Mouse (Mus musculus): Measurements from ENCODE around the gene Sfi1.
"Not testable (repeated sequence)": the region's sequence is repeated elsewhere in the genome, so short reads cannot be mapped to it uniquely, and the experiment has no call there.

The Sfi1 gene

GRCm38 (mm10) chr11:3178968-3179725, 14.1 kb downstream of the Sfi1 start:
- in situ Hi-C loops (cut with MboI, MseI): not testable (repeated sequence)

GRCm38 (mm10) chr11:3173425-3174318, 19.6 kb downstream of the Sfi1 start:
- in situ Hi-C loops (cut with MboI, MseI): loop anchor here (5.0 kb wide), 1 partner anchor 49 kb away; no protein-coding TSS in a partner anchor

DNA sequence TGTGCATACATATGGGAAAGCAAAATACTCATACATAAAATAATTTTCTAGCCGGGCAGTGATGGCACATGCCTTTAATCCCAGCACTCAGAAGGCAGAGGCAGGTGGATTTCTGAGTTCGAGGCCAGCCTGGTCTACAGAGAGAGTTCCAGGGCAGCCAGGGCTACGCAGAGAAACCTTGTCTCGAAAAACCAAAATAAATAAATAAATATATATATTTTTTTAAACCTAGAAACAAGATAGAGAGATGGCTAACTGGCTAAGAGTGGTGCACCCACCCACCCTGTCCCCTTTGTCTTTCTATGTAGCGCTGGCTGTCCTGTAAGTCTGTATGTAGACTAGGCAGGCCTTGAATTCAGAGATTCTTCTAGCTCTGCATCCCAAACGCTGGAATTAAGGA, 20.7 kb downstream of the Sfi1 start:
- in situ Hi-C loops (cut with MboI, MseI): loop anchor here (5.0 kb wide), 1 partner anchor 50 kb away; no protein-coding TSS in a partner anchor

DNA sequence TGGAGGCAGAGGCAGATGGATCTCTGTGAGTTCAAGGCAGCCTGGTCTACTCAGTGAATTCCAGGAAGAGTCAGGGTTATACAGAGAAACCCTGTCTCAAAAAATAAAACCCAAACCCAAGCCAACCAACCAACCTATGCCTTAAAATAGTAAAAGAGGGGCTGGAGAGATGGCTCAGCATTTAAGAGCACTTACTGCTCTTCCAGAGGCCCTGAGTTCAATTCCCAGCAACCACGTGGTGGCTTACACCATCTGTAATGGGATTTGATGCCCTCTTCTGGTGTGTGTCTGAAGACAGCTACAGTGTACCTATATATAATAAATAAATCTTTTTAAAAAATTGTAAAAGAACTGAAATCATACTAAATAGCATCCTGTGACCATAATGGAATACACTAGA, 21.3 kb downstream of the Sfi1 start:
- in situ Hi-C loops (cut with MboI, MseI): loop anchor here (5.0 kb wide), 1 partner anchor 50 kb away; no protein-coding TSS in a partner anchor

GRCm38 (mm10) chr11:3169042-3169441, 24.2 kb downstream of the Sfi1 start:
- in situ Hi-C loops (cut with MboI, MseI): not testable (repeated sequence)

GRCm38 (mm10) chr11:3167571-3168001, 25.7 kb downstream of the Sfi1 start:
- in situ Hi-C loops (cut with MboI, MseI): not testable (repeated sequence)

GRCm38 (mm10) chr11:3167129-3167528, 26.1 kb downstream of the Sfi1 start:
- in situ Hi-C loops (cut with MboI, MseI): not testable (repeated sequence)

- in situ Hi-C loops (cut with MboI, MseI): not testable (repeated sequence)
Measured at GRCm38 (mm10) chr11:3166321-3166720, 26.9 kb downstream of the Sfi1 start.

GRCm38 (mm10) chr11:3165210-3165782, 28.0 kb downstream of the Sfi1 start:
- in situ Hi-C loops (cut with MboI, MseI): not testable (repeated sequence)

DNA sequence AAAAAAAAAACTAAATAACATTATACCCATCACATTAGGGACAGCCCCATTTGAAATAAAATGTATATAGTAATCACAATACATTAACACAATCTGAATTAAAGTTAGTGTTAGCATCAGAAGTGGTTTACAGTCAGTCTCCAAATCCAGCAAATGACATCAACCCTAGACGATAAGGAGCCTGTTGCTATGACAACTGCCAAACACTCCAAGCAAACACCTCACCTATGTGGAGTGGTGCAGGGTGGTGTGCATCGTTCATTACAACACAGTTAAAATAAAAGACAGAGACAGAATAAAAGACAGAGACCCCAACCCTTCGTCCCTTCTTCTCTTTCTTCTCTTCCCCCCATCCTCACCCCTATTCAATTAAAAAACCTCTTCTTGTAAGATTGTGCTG, 29.6 kb downstream of the Sfi1 start:
- in situ Hi-C loops (cut with MboI, MseI): not testable (repeated sequence)

DNA sequence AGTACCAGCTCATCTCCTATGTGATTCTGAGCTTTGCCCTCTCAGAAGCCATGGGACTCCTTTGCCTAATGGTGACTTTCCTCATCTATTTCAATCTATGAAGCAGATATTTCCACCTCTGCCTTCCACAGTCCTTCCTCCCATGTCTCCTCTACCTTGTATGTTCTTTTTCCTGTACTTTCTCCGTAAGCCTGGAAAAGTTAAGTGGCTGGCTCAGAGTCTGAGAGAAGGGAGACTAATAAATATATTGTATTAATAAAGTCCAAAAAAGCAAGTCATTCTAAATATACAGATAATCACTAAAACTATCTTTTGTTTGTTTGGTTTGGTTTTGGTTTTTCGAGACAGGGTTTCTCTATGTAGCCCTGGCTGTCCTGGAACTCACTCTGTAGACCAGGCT, 30.1 kb downstream of the Sfi1 start:
- in situ Hi-C loops (cut with MboI, MseI): not testable (repeated sequence)

DNA sequence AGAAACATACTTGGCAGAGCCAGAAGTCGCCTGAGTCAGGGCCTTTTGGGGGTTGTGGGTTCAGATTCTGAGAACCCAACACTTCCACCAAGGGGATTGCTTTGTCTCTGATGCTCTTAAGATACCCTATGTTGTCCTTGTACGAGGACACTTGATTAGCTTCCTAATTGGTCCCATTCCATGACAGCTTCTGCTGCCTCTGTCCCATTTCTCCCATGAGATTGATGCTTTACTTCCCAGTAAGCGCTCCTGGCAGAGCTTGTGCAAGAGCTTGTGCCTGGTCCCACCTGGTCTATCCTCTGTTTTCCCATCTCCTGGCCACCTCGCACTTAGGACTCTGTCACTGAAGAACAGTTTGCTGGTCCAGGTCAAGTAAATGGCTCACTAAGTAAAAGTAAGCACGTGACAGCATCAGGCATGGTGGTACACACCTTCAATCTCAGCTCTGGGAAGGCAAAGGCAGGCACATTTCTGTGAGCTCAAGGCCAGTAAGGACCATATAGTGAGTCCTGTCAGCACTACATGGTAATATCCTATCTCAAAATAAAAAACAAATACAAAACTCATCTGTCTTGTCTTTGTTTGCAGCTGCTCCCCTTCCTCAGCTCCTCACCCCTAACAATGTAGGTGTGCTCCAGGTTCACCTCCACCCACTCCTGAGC, 30.9 kb downstream of the Sfi1 start:
- in situ Hi-C loops (cut with MboI, MseI): not testable (repeated sequence)

DNA sequence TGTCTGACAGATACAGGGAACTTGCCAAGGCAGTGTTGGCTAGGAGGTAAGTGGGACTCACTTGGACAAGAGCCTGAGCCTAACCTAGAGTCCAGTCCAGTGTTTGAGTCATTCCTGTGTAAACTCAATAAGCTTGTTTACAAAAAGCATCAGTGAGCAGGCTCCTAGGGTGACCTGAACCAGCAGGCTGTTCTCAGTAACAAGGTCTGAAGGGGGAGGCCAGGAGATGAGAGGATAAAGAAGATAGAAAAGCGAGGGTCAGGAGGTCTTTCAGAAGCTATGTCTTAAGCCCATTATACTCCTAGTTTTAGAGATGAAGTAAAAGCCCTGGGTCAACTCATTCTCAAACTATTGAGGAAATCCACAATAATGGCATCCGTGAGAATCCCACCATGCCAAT, 31.9 kb downstream of the Sfi1 start:
- in situ Hi-C loops (cut with MboI, MseI): not testable (repeated sequence)

GRCm38 (mm10) chr11:3158800-3159199, 34.5 kb downstream of the Sfi1 start:
- in situ Hi-C loops (cut with MboI, MseI): not testable (repeated sequence)

DNA sequence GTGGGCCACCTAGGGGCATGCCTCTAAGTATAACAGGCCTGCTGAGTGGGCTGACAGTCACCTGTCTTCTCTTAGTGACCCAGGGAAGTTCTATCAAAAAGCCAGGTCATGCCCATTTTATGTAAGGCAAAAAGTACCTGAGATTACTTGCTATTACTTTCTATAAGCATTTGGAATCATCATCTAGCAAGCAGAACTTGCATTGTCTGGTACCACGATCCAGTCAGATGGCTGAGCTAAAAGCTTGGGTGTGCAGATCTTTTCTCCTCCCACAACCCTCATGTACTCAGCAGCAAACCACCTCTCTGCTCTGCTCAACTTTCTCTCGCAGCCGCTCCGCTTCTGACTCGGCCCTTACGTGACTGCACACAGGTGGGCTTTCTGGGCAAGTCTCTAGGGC, 35.3 kb downstream of the Sfi1 start:
- in situ Hi-C loops (cut with MboI, MseI): not testable (repeated sequence)

DNA sequence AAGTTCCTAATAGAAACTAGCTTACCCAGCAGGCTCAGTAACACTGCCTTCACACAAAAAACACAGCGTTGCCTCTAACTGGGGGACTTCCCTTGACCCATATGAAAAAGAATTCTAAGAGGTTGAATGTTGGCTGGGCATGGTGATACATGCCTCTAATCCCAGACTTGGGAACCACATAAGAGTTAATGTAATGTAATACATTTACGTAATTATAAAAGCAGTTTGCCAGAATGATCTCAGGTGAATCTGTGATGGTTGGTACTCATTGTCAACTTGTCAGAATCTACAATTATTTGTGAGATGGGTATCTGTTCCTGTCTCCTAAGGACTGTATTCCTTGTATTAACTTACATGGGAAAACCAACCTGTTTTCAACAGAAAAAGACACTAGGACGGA, 36.3 kb downstream of the Sfi1 start:
- in situ Hi-C loops (cut with MboI, MseI): not testable (repeated sequence)

GRCm38 (mm10) chr11:3153666-3154397, 39.4 kb downstream of the Sfi1 start:
- in situ Hi-C loops (cut with MboI, MseI): not testable (repeated sequence)

DNA sequence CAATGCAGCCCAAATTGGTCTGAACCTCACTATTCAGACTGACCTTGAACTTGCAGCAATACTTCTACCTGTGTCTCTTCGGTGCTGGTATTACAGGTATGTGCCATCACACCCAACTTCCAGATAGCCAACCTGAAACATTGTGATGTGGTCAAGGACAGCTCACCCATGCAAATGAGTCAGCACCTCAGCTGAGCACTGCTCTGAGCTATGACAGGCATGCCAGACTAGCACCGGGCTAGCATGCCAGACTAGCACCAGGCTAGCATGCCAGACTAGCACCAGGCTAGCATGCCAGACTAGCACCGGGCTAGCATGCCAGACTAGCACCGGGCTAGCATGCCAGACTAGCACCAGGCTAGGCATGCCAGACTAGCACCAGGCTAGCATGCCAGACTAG, 41.9 kb downstream of the Sfi1 start:
- in situ Hi-C loops (cut with MboI, MseI): not testable (repeated sequence)

DNA sequence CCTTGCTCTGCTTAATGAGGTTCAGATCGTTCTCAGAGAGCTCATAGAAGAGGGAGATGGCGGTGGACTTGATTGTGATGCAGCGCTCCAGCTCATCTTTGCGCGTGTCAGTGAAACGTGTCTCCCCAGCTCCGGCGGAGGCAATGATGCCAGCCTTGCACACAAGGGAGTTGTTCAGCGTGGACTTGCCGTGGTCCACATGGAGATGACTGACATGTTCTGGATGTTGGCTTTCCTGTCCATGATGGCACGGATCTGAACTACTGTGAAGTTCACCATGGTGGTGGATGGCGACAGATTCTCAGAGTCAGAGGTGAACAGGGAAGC, 42.6 kb downstream of the Sfi1 start:
- in situ Hi-C loops (cut with MboI, MseI): not testable (repeated sequence)

GRCm38 (mm10) chr11:3150003-3150676, 43.1 kb downstream of the Sfi1 start:
- in situ Hi-C loops (cut with MboI, MseI): not testable (repeated sequence)

Measured in T-helper 1 cell (primary cell).